ENCODE assay signal across 15 mouse cellular contexts in the genomic region with DNA sequence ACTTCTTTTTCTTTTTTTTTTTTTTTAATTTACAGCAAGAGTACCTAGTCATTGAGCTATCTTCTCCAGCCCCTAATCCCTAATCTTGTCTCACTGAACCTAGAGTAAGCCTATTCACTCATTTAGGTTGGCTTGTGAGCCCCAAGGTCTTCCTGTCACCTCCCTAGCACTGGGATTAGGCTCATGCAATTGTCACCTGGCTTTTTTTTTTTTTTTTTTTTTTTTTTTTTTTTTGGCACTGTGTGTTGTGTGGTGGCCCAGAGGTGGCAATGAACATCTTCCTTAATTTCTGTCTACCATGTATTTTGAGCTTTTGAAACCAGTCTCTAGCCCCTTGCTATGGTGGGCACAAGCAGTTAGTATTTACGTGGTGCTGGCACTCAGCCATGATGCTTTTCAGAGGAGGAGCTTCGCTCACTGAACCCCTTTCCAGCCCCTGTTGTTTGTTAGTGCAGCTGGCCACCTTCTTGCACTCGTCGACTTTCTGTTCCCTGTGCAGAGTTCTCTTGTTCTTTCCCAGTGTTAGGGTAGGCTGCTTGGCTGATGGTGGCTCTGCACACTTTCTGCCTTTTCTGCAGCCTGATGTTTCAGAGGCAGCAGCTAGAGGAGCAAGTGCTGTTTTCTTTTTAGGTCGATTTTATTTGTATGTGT. TPM values are rescaled to one million over a fixed set of nuclear protein-coding genes. Genes with fewer than 3 reads are reported as not detected.
DNase-seq lines count a peak whose midpoint lies in the region; ATAC-seq and TF ChIP-seq lines count a peak whose summit lies in the region.
"Had no signal": no experiment of that assay in that cellular context is flagged by ENCODE, and none has a peak within 500 bp of the region (broad histone marks: within the 10 kb centered on the region; RNA-seq: fewer than 3 reads in every experiment).

No protein-coding gene starts in this region.

- 74% methylated on average over 5 of the region's 5 CpGs for WGBS in heart, embryonic 14.5 days
- 66% methylated on average over 5 of the region's 5 CpGs for WGBS in midbrain, embryonic 16.5 days
- WGBS in midbrain, embryonic 15.5 days, result 78% methylated on average over 5 of the region's 5 CpGs
- 58% methylated on average over 5 of the region's 5 CpGs for WGBS in bone marrow, adult 2 months

- no peak overlapping the region for H3K27ac ChIP-seq in heart, embryonic 14.5 days (replicated peaks in 1 of 2; ENCODE audit: control insufficient read depth in 1 of 2, insufficient read depth in 1 of 2, low read depth in 2 of 2, low read length in 2 of 2)
- H3K27ac ChIP-seq in midbrain, embryonic 16.5 days (ENCODE audit: low read length), result 0 out of 2 replicates have a peak overlapping the region, but pooled peaks have one; percentile 6
- no peak overlapping the region for H3K27ac ChIP-seq in midbrain, embryonic 15.5 days
- peak overlapping the region; percentile 59; the same call in 1 of the 2 replicates for H3K27ac ChIP-seq in bone marrow, adult 2 months (ENCODE audit: control insufficient read depth, insufficient read depth, low read depth, low read length, poor library complexity)
- H3K27ac ChIP-seq: embryonic facial prominence, embryonic 13.5 days; kidney, postnatal 0 days had no signal

- DNase-seq in heart, postnatal 14 days, result no peak
- peak; percentile 20 to 30 for DNase-seq in thymus, postnatal 10 days (ENCODE audit: low spot score in 2 of 2)
- DNase-seq in MN1 (ENCODE audit: low spot score), result no peak
- DNase-seq in embryo, embryonic 11 days, result no peak
- DNase-seq: adrenal gland, adult 8-10 months; cerebellum, postnatal 36 days; gastrocnemius, postnatal 14 days; layer of hippocampus, adult 9-11 months had no signal

- H3K4me3 ChIP-seq in heart, embryonic 14.5 days (ENCODE audit: control insufficient read depth in 1 of 2, insufficient read depth in 1 of 2, low read depth in 1 of 2, low read length in 2 of 2), result no peak overlapping the region
- no peak overlapping the region for H3K4me3 ChIP-seq in midbrain, embryonic 16.5 days (ENCODE audit: low read depth, low read length)
- H3K4me3 ChIP-seq in midbrain, embryonic 15.5 days, result no peak overlapping the region
- H3K4me3 ChIP-seq in bone marrow, adult 2 months (replicated peaks; ENCODE audit: control insufficient read depth, low read depth, low read length), result peak overlapping the region; percentile 32
- H3K4me3 ChIP-seq: embryonic facial prominence, embryonic 13.5 days; heart, embryonic 12.5 days had no signal

- H3K9me3 ChIP-seq in heart, embryonic 14.5 days (ENCODE audit: control insufficient read depth, low read length), result no peaks in the 10 kb centered on the region
- no peaks in the 10 kb centered on the region for H3K9me3 ChIP-seq in midbrain, embryonic 16.5 days (replicated peaks; ENCODE audit: control insufficient read depth, low read length, poor library complexity, severe bottlenecking)
- H3K9me3 ChIP-seq in midbrain, embryonic 15.5 days, result no peaks in the 10 kb centered on the region
- H3K9me3 ChIP-seq: embryonic facial prominence, embryonic 13.5 days; heart, embryonic 12.5 days had no signal

- no peak; the same call in 1 of the 2 replicates for TF ChIP-seq POLR2A in bone marrow, adult 2 months (IDR thresholded peaks at IDR 0.05; ENCODE audit: borderline replicate concordance, control insufficient read depth, low read depth, low read length)

- no peaks in the 10 kb centered on the region; the same call in 1 of the 2 replicates for H3K36me3 ChIP-seq in heart, embryonic 14.5 days (ENCODE audit: control insufficient read depth, insufficient read depth, low read length)
- H3K36me3 ChIP-seq in midbrain, embryonic 16.5 days (ENCODE audit: control insufficient read depth, insufficient read depth, low read length), result no peaks in the 10 kb centered on the region
- H3K36me3 ChIP-seq in midbrain, embryonic 15.5 days (replicated peaks), result no peaks in the 10 kb centered on the region

- no peak for TF ChIP-seq CTCF in bone marrow, adult 2 months (IDR thresholded peaks at IDR 0.05; ENCODE audit: control insufficient read depth, insufficient read depth, low read length)

- no peaks in the 10 kb centered on the region for H3K27me3 ChIP-seq in heart, embryonic 14.5 days (ENCODE audit: control insufficient read depth, insufficient read depth, low read length)
- H3K27me3 ChIP-seq in midbrain, embryonic 16.5 days (ENCODE audit: control insufficient read depth, insufficient read depth, low read depth, low read length), result no peaks in the 10 kb centered on the region
- no peaks in the 10 kb centered on the region for H3K27me3 ChIP-seq in midbrain, embryonic 15.5 days (replicated peaks)
- H3K27me3 ChIP-seq: embryonic facial prominence, embryonic 13.5 days; heart, embryonic 12.5 days had no signal

- peaks cover 0 to 9% of the 10 kb centered on the region in 2 experiments; a peak in 1 of 4 replicates for H3K4me1 ChIP-seq in heart, embryonic 14.5 days (ENCODE audit: control insufficient read depth in 2 of 2, insufficient read depth in 2 of 2, low read length in 2 of 2)
- peaks cover 6% of the 10 kb centered on the region; the same call in 1 of the 2 replicates for H3K4me1 ChIP-seq in midbrain, embryonic 16.5 days (ENCODE audit: control insufficient read depth, insufficient read depth, low read length)
- H3K4me1 ChIP-seq in midbrain, embryonic 15.5 days, result peaks cover 21% of the 10 kb centered on the region
- peaks cover 2% of the 10 kb centered on the region; the same call in 1 of the 2 replicates for H3K4me1 ChIP-seq in bone marrow, adult 2 months (ENCODE audit: control insufficient read depth, insufficient read depth, low read length)
- H3K4me1 ChIP-seq: embryonic facial prominence, embryonic 13.5 days had no signal

- intact Hi-C loops in heart, postnatal 14 days (cut with DNase I), result no loop called here

- no peak overlapping the region for H3K4me2 ChIP-seq in heart, embryonic 14.5 days (ENCODE audit: low read length)
- H3K4me2 ChIP-seq in midbrain, embryonic 16.5 days (ENCODE audit: low read length), result no peak overlapping the region
- no peak overlapping the region for H3K4me2 ChIP-seq in midbrain, embryonic 15.5 days
- H3K4me2 ChIP-seq: embryonic facial prominence, embryonic 13.5 days; heart, embryonic 12.5 days had no signal

- peak overlapping the region; percentile 25; the same call in 1 of the 2 replicates for H3K9ac ChIP-seq in heart, embryonic 14.5 days (ENCODE audit: low read length)
- H3K9ac ChIP-seq in midbrain, embryonic 16.5 days (ENCODE audit: low read depth, low read length), result no peak overlapping the region
- no peak overlapping the region for H3K9ac ChIP-seq in midbrain, embryonic 15.5 days
- H3K9ac ChIP-seq: embryonic facial prominence, embryonic 13.5 days; heart, embryonic 12.5 days had no signal

- ATAC-seq in heart, embryonic 14.5 days (ENCODE audit: insufficient number of reproducible peaks, insufficient read depth, low FRiP score, low read depth), result no peak
- no peak for ATAC-seq in midbrain, embryonic 16.5 days
- no peak for ATAC-seq in midbrain, embryonic 15.5 days (replicated peaks)

RNA-seq across cellular contexts. Expression of gene Smarca4, which starts 11.3 kb away (rescaled TPM):
- 51.1 and 52.8 TPM in 2 replicates for polyA plus RNA-seq in heart, embryonic 14.5 days (2014; fragmentation: Nextera tagmentation; extraction: Ambion mirVana)
- total RNA-seq in heart, postnatal 14 days (2021), result 10 to 100 TPM; 46.5 to 51.6 TPM
- 129 and 137 TPM in 2 replicates for polyA plus RNA-seq in midbrain, embryonic 16.5 days (2015; fragmentation: Nextera tagmentation; extraction: Ambion mirVana)
- polyA plus RNA-seq in midbrain, embryonic 15.5 days (2015; fragmentation: Nextera tagmentation; extraction: Ambion mirVana), result 158 and 163 TPM in 2 replicates
- polyA plus RNA-seq in bone marrow, adult 2 months (2011; ENCODE audit: insufficient read depth, insufficient read length, low replicate concordance, missing spikeins), result 45.4 and 66.3 TPM in 2 replicates

RNA-seq across cellular contexts. Expression of gene Yipf2, which starts 34.6 kb away (rescaled TPM):
- polyA plus RNA-seq in heart, embryonic 14.5 days (2014; fragmentation: Nextera tagmentation; extraction: Ambion mirVana), result 11.5 and 11.7 TPM in 2 replicates
- total RNA-seq in heart, postnatal 14 days (2021), result 1 to 10 TPM; 6.6 to 7.0 TPM
- 24.9 and 26.9 TPM in 2 replicates for polyA plus RNA-seq in midbrain, embryonic 16.5 days (2015; fragmentation: Nextera tagmentation; extraction: Ambion mirVana)
- 27.0 and 29.2 TPM in 2 replicates for polyA plus RNA-seq in midbrain, embryonic 15.5 days (2015; fragmentation: Nextera tagmentation; extraction: Ambion mirVana)
- polyA plus RNA-seq in bone marrow, adult 2 months (2011; ENCODE audit: insufficient read depth, insufficient read length, low replicate concordance, missing spikeins), result 4.8 and 5.0 TPM in 2 replicates

RNA-seq across cellular contexts. Expression of gene Timm29, which starts 34.7 kb away (rescaled TPM):
- 38.1 and 40.0 TPM in 2 replicates for polyA plus RNA-seq in heart, embryonic 14.5 days (2014; fragmentation: Nextera tagmentation; extraction: Ambion mirVana)
- total RNA-seq in heart, postnatal 14 days (2021), result 10 to 100 TPM; 49.4 to 50.7 TPM
- 58.6 and 59.0 TPM in 2 replicates for polyA plus RNA-seq in midbrain, embryonic 16.5 days (2015; fragmentation: Nextera tagmentation; extraction: Ambion mirVana)
- 68.0 and 68.8 TPM in 2 replicates for polyA plus RNA-seq in midbrain, embryonic 15.5 days (2015; fragmentation: Nextera tagmentation; extraction: Ambion mirVana)
- polyA plus RNA-seq in bone marrow, adult 2 months (2011; ENCODE audit: insufficient read depth, insufficient read length, low replicate concordance, missing spikeins), result 10.4 and 11.6 TPM in 2 replicates

Comparison
In these comparisons a context has a peak if more than half of its experiments do, and no peak if none do; other contexts are left out.
1. H3K27ac ChIP-seq: peak in midbrain, embryonic 16.5 days (single experiment) and bone marrow, adult 2 months (single experiment); none in heart, embryonic 14.5 days (0 of 2) and midbrain, embryonic 15.5 days (single experiment).
2. DNase-seq: peak in thymus, postnatal 10 days (2 of 2); none in heart, postnatal 14 days (0 of 2), MN1 (single experiment) and embryo, embryonic 11 days (single experiment).